Mouse (Mus musculus): ENCODE data around the gene Pde6d.

Pde6d gene

DNA sequence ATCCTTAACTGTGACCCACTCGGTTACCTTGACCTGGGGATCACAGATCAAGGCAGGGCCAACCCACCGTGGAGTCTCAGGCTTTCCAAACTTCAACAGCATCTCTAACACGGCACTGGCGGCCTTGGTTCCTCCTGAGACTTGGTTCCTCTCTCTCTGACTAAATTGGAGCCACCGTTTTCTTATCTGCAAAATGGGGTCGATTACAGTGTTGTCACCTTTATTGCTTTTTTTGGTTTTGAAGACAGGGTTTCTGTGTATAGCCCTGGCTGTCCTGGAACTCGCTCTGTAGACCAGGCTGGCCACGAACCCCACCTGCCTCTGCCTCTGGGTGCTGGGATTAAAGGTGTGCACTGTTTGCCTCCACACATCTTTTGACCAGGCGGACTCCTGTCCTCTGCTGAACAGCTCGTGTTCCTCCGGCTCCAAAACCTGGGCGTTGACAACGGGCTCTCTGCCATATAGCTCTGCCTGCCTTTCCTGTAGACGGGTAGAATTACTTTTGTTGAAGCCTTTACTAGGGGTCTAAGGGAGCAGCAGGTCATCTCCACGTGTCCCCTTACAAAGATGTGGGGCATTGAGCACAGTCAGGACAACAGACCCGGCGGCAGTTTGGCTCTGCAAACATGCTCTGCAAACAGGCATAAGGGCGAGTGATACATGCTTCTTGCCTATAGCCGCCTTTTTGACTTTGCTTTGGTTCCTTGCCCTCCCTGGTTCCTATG lies 77.6 kb downstream of the Pde6d start:
- DNase-seq (ENCODE audit: extremely low read depth, low read depth, low spot score): no peak

DNA sequence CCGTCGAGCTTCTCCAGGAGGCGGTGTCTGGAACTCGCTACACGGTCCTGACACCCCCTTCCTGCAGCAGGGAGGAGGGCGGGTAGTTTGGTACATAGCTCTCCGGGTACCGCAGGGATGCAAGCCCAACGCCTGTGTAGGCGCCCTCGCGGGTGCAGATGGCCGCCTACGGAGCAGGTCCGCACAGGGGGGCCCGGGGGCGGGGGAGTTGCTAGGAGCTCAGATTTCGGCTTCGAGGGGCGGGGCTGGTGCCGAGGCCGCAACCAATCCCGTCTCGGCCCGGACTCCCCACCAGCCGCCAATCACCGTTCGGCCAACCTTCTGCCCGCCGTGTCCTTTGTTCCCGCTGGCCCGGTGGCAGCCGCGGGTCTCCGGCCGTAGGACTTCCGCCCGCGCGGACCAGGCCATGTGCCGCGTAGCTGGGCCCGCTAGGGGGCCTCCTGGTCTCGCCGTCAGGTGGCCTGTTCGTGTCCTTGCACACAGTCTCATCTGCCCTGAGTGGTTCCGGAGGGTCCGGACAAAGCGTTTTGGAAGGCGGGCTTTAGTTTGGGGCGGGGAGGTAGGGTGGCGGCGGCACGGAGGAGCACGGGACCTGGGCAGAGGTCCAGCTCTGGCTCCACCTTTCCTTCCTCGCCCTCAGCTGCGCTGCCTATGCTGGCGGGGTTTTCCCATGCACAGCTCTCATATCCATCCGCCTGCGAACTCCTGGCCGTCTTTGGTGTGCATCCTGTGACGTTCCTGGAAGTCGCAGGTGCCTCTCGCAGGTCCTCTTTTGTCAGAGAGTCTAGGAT lies 78.3 kb downstream of the Pde6d start:
- no peak for DNase-seq (ENCODE audit: extremely low read depth, low read depth, low spot score)

DNA sequence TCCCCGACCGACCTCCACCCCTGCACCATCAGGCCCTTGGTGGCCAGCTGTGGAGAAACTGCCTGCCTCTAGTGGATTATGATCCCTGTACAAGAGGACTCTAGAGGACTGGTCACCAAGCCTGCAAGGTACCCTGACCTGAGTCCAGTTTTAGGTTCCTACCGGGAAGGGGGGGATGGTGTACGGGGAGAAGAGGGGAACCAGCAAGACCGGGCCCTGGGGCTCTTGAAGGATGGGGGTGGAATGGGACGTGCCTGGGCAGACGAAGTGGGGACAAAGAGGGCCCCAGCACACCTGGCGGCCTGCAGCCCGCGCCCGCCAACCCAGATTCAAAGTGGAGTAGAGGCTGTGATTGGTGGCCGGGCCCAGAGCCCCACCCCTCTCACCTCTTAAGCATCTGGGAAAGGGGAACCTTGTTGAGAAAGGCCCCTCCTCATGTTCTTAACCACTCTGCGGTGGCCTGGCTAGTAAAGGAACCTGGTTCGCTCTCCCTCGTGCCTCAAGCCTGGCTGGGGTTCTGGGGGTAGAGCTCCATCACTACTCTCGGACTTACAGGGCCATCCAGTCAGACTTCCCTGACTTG lies 79.2 kb downstream of the Pde6d start:
- DNase-seq (ENCODE audit: extremely low read depth, low read depth, low spot score): no peak

DNA sequence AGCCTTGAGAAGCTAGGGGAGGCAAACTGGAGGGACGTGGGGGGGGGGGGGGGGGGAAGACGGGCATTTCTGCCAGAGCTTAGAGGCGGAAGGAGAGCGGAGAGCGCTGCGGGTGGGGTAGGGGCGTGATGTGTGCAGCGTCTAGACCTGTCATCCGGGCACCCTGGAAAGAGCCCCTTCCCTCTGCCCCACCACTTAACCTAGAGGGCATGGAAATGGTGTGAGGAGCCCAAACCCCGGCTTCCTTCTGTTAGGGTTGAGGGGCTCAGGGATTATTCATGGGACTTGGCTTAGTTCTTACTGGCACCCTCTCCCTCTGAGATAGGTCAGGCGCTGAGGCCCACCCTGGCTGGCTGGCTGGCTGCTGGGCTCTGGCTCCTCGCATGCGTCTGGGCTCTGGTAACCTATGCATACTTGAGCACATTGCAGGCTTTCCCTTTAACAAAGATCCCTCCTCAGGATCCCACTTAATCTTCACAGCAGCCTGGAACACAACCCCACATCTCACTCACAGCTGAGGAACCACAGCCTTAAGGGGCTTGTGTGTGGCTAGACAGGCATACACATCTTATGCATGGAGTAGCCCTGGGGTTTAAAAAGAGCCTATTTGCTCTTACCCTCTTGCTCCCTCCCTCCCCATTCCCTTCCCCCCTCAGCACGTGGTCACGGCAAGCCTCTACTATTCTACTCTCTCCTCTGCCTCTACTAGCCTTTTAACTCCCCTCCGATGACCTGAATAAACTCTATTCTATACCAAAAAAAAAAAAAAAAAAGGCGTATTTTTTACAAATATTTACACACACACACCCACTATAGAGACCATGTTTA lies 80.0 kb downstream of the Pde6d start:
- no peak for DNase-seq (ENCODE audit: extremely low read depth, low read depth, low spot score)

DNA sequence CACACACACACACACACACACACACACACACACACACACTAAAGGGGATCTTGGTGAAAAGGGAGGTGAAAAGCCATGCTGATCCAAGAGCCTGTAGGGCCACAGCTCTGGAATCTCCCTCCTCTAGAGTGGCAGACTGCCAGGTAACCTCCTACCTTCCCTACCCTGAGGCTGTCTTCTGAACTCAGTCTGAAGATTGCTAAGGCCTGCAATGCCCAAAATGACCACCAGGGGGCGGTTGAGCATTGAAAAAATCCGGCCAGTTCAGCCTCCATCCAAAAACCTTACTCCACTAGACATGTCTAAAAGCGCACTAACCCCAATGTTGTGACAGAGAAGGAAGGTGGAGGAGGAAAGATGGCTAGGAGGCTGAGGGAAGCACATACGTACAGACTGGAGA lies 80.9 kb downstream of the Pde6d start:
- no peak for DNase-seq (ENCODE audit: extremely low read depth, low read depth, low spot score)

DNA sequence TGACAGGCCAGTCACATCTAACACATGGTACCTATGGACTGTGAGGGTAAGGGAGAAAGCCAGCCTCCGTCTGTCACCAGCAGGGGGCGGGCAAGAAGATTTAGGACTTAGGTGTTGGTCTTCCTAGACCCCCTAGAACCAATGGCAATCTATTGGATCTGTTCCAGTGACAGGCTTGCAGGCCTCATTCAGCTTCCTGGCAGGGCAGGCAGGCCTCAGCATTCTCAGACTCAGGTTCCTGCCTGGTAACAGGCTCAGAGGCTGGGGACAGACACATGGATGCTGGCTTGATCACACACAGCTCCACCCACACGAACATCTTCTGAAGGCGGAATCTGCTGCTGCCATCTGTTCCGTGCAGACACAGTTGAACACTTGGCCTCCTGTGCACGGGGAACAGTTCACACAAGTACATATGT lies 81.3 kb downstream of the Pde6d start:
- no peak for DNase-seq (ENCODE audit: extremely low read depth, low read depth, low spot score)

DNA sequence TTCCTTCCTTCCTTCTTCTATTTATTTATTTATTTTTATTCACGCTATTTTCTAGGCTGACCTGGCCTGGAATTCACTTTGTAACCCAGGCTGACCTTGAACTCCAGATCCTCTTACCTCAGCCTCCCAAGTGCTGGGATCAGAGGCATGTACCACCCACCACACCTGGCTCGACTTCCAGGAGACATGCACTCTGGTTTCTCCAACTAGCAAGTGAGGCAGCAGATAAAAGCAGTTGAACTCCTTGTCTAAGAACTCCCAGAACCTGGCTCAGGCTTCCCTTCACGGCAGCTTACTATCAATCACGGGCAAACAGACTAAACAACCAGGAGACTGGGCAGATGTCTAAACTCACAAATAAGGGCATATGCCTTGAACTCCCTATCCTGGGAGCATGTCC lies 81.7 kb downstream of the Pde6d start:
- no peak for DNase-seq (ENCODE audit: extremely low read depth, low read depth, low spot score)

DNA sequence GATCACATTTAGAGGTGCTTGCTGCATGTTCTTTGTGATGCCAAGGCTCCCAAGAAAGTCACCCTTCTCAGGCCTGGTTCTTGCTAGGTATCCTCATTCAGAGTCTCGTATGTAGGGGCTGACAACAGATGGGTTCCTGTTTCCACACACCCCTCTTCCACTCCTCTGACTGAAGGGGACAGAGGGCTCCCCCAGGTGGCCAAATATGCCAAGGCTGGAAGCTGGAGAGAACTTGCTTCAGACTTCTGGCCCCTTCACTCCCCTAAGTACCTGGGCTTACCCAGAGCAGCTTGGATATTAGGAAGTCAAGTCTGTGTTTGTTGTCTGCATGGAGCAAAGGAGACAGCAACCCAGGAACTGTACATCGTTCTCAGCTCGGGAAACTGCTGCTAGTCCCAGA lies 82.5 kb downstream of the Pde6d start:
- no peak for DNase-seq (ENCODE audit: extremely low read depth, low read depth, low spot score)

DNA sequence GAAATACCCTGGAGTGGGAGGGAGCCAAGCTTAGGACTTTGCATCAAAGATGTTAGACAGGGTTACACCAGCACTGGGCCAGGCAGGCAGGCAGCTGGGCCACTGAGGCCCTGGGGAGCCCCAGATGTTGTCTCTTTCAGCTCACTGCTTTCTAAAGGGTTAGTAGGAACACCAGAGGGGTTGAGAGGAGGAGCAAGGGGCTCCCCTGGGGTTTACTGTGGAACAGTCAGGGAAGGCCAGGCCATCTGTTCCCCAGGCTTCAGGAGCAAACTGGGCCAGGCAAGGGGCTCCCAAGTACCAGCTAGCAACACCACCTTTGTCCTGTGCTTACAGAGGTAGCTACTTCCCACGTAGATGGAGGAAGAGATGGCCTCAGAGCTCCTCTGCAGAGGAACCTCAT lies 83.8 kb downstream of the Pde6d start:
- no peak for DNase-seq (ENCODE audit: extremely low read depth, low read depth, low spot score)

DNA sequence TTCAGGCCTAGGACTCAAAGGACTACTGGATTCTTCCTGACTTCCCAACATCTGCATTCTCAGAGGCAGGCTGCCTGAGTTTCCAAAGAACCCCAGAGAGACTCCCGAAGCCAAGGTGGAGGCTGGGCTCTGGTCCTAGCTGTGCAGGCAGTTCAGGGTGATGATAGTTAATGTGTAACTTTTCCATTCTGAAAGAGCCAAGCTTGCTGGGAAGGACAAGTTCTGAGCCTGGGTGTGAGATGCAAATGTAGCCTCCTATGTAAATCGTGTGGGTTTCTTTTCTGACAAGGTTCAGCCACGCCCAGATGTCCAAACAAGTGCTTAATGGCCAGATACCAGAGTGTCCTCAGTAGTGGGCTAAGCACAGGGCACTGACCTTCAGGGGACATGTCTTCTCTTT lies 84.4 kb downstream of the Pde6d start:
- no peak for DNase-seq (ENCODE audit: extremely low read depth, low read depth, low spot score)

DNA sequence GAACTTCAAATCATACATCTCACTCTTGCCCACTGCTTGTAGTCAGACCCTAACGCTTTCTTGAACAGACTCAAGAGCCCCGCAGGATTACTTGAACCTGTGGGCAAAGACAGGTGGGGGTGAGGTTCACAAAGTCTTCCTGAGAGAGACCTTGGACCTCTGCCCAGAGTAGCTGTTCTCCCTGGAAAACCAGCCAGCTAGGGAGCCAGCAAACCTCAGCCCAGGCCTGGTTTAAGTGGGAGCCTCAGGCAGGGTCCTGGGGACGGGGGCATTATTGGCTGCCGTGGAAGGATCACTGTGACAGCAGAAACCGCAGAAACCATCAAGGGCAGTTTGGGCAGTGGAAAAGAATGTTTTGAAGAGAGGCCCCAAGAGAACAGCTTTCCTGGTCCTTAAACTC lies 85.1 kb downstream of the Pde6d start:
- no peak for DNase-seq (ENCODE audit: extremely low read depth, low read depth, low spot score)

DNA sequence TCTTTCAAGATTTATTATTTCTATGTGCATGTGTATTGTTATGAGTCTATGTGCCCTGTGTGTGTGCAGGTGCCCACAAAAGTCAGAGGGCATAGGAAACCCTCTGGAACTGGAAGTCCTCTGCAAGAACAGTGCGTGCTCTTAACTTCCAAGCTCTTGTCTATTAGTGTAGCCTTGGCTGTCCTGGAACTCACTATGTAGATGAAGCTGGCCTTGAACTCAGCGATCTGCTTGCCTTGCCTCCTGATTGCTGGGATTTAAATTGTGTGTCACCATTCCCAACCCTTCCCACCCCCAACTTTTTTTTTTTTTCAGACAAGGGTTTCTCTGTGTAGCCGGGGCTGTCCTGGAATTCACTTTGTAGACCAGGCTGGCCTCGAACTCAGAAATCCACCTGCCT lies 86.1 kb downstream of the Pde6d start:
- DNase-seq (ENCODE audit: extremely low read depth, low read depth, low spot score): no peak

DNA sequence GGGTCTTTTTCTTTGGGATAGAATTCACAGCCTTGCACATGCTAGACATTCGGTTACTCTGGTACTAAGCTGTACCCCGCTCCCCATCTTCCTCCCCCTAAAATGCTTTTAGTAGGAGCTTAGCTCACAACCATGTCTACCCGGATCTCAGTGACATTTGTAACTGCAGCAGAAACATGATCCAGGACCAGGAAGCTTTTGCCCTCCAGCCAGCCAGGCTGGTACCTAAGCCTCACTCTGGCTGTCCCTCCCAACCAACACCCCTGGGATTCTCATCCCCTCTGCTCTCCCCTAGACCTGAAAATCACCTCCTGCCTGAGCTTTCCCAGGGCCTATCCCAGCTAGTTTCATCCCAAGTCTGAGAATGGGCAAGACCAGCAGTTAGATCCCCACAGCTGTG lies 88.6 kb downstream of the Pde6d start:
- DNase-seq (ENCODE audit: extremely low read depth, low read depth, low spot score): no peak

Measured in fat pad, adult 2 months (tissue).